Mouse (Mus musculus) adrenal gland, adult (tissue): Measurements from ENCODE around the gene Awat2.
A peak's percentile ranks its signal among the peaks of the same experiment; 100 is the strongest.
"Not testable (repeated sequence)": the region's sequence is repeated elsewhere in the genome, so short reads cannot be mapped to it uniquely, and the experiment has no call there.

ENCODE experiments used
- DNase-seq, 2 experiments: peaks; one replicate each; pipeline ENCODE4 v3.0.0; 2022 to 2023; ENCODE audit warnings: low spot score in 1 of 2; ENCODE audit not compliant: inconsistent age in 2 of 2

The Awat2 gene

DNA sequence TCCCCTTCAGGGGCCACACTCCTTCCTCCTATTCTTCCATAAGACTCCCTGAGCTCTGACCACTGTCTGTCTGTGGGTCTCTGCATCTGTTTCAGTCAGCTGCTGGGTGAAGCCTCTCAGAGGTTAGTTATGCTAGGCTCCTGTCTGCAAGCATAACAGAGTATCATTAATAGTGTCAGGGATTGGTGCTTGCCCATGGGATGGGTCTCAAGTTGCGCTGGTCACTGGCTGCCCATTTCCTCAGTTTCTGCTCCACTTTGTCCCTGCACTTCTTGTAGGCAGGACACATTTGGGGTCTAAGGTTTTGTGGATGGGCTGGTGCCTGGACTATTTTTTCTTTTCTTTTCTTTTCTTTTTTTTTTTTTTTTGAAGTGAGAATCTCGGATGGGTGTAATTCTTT is at the start of gene Awat2:
Gene Awat2 (minus strand): TSS at position 101 of the 400 bp plus-strand sequence.
- not testable (repeated sequence) for DNase-seq

- DNase-seq, result peak; percentile 71 to 82
These were observed 37.8 kb upstream of the Awat2 start for GRCm38 (mm10) chrX:100480317-100480716.

- no peak for DNase-seq
These were observed 33.2 kb upstream of the Awat2 start for GRCm38 (mm10) chrX:100475569-100476223.

DNA sequence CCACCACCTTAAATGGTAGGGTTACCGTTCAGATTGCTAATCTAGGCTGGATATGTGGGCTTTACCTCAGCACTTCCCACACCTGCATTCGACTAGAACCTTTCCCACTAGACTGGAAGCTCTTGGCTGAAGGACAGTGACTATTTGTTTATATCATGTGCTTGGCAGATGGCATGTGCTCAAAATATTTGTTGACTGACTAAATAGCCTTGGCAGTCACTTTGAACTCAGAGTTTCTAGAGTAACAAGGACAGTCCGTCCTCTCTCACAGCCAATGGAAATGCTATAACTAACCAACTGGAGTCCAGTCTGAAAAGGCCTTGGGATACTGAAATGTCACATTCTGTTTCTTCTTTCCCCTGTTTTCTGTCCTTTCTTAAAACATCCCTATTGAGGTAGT is 29.0 kb upstream of the Awat2 start:
- DNase-seq, result peak; percentile 48 to 81

GRCm38 (mm10) chrX:100470126-100470525 is 27.6 kb upstream of the Awat2 start:
- peak in 1 of 2 experiments; percentile 58 for DNase-seq

DNA sequence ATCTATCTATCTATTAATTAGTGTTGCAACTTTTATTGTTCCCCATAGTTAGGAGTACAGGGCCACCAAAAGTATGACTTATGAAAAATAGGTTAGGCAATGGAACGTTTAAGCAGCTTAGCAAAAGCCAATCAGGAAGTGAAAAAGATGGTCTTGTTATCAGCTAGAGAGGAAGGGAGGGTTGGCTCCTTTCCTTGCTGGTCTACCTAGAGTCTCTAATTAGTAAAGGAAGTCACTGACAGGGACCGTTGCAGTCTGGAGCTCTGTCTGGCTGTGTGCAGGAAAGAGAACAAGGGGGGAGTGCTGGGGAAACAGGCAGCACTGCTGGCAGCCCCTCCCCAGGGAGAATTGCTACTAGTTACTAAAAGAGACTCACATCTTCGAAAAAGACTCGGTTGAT is 25.5 kb upstream of the Awat2 start:
- DNase-seq, result no peak

GRCm38 (mm10) chrX:100443532-100443931 is 1.0 kb upstream of the Awat2 start:
- DNase-seq, result no peak

- no peak for DNase-seq
These were observed 10.2 kb downstream of the Awat2 start for GRCm38 (mm10) chrX:100432311-100432710.

DNA sequence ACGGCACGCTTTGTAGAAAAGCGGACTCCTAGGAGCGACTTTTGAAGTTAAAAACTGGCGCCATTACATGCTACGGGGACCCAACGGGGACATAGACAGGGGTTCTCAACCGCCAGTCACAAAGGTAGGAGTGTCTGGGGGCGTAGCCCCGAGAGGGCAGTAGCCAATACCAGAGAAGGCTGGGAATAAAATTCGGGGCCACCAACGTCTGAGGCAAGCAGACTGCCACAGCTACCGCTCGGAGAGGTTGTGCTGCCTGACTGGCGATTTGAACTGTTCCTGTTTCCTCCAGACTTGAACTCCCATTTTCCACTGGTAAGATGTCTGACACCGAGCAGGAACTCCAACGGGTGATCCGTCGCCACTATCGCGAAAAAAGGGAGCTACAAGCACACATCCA is 13.8 kb downstream of the Awat2 start, which contains the start of gene Otud6a:
Gene Otud6a (plus strand): TSS at position 321 of the 400 bp plus-strand sequence.
- no peak for DNase-seq

DNA sequence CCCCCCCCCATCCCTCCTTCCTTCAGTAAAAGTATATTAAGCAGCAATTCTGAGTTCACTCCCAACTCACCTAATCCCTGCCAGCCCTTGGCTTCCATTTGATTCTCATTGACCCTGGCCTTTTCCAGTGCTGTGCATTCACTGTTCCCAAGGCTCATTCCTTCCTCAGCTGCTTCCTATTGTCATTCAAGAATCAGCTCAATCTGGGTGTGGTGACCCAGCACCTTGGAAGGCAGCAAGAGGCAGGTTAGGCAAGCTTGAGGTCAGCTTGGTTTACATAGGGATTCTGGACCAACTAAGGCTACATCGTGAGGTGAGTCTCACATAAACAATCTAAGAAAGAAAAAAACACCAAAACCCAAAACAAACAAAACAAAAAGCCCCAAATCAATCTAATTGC is 33.3 kb downstream of the Awat2 start:
- DNase-seq, result no peak

DNA sequence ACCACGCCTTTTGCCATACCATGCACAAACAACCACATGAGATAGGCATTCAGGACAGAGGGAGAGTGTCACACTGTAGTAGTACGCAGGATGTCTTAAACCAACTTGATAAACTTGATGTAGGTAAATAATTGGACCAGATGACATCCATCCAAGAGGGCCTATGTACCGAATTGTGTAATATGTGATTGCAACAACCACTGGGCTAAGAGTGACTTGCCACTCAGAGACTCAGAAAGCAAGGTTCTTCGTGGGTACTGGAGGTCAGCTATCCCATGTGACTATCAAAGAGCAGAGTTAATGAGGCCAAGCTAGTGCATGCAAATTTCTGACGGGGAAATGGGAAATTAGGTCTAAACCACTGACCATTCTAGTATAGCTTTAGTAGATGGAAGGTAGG is 40.9 kb downstream of the Awat2 start:
- DNase-seq, result peak in 1 of 2 experiments; percentile 51

DNA sequence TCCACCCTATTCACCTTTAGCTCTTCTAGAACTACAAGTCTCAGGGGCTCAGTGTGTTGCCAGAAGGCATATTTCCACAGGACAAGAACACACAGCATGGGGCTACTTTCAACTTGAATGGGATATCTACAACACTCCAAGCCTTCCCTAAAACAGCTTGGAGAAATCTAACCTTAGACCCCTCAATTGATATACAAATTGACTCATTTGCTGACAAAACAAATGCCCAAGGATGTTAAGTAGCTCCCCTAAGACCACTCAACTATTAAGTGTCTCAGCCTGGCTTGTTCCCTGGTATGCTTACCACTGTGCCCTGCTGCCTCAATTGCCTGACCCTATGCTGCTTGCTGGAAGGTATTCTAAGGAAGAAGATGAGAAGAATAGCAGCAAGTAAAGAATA is 41.6 kb downstream of the Awat2 start:
- no peak for DNase-seq

DNA sequence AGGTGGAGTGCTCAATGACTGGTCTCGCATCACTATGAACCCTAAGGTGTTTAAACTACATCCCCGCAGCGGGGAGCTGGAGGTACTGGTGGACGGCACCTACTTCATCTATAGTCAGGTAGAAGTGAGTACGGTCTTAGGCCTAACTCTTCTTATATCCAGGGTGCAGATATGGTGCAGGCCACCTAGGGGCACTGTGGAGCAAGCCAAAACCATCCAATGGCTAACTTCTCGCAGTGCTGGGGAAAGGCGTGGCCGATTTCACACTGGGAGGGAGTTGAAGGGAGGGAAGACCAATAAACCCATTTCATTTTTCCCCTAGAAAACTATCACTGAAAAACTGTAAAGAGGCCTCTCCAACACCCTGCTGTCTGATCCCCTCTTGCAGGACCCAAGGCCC is 47.5 kb downstream of the Awat2 start:
- DNase-seq, result peak; percentile 31 to 71

GRCm38 (mm10) chrX:100394223-100394861 is 48.2 kb downstream of the Awat2 start:
- no peak for DNase-seq

DNA sequence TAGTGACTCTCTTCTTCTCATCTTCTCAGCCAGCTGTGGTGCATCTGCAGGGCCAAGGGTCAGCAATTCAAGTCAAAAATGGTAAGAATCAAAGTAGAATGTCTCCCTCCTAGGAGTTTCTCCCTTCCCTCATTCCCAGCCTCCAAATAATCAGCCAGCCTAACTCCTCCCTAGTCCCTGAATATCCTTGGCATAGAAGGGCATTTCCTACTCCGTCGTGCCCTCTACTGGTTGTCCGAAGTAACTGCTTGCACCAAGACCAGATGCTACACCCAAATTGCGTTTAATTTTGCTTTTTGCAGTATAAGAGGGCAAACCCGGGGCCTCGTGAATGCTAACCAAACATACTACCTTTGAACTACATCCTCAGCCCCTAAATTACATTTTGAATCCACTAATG is 50.2 kb downstream of the Awat2 start:
- peak; percentile 16 to 69 for DNase-seq

- no peak for DNase-seq
These were observed 52.6 kb downstream of the Awat2 start for GRCm38 (mm10) chrX:100389887-100390286.

DNA sequence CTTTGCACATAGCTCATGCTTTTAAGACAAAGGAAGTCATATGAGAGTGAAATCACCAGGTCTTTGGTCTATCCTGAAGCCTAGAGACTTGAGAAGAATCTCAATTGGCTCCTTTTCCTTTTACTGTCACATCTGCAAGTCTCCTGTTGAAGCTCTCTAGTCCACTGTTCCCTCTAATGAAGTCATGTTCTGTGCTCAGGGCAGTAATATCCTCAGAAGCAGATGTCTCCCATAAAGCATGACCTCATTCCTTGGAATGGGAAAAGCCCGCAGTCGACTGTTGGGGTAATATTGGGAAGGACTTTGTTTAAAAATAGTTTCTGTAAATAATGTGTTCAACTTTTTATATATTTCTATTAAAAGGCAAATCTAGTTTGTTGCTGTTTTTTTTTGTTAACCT is 85.5 kb downstream of the Awat2 start:
- DNase-seq, result no peak
